Mouse (Mus musculus): Measurements from ENCODE around the gene Fancm. TPM values are rescaled to one million over a fixed set of nuclear protein-coding genes. Genes with fewer than 3 reads are reported as not detected.

The Fancm gene
- 13.4 and 14.9 TPM in 2 replicates for polyA plus RNA-seq (2016; fragmentation: Nextera tagmentation; extraction: Ambion mirVana)

- Histone ChIP-seq H3K4me3 (peak within 1 kb of the TSS; percentile 85), H3K9me3 (no peaks in the 10 kb centered on the region), H3K27me3 (ENCODE audit: poor library complexity, severe bottlenecking) (no peaks in the 10 kb centered on the region), H3K36me3 (replicated peaks) (peaks cover 40% of the 10 kb centered on the region), H3K4me1 (peaks cover 39% of the 10 kb centered on the region), H3K27ac (peak within 1 kb of the TSS; percentile 98)
- peak; percentile 87 for DNase-seq (ENCODE audit: extremely low spot score, low spot score)
- WGBS: 2% methylated on average over 39 of the region's 39 CpGs
These were observed at the start of gene Fancm for GRCm38 (mm10) chr12:65075085-65075732. Gene Fancm (plus strand): TSS chr12:65075603.

DNA sequence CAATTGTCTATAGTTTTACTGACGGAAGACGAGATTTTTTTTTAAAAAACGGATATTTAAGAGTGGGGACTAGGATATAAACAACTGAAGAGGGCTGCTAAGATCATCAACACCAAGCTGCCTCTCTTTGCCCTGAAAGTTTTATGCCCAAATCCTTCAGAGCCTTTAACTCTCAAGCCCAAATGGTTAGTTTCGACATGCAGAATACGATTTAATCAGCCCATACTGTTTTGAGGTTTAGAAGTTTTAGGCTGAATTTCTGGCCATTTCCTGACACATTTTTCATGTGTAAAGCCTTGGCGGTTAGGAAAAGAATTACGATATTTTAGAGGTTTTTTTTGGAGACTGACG is 39.6 kb upstream of the Fancm start:
- H3K27ac ChIP-seq: peak overlapping the region; percentile 96
- 51% methylated on average over 8 of the region's 8 CpGs for WGBS
- peaks cover 14% of the 10 kb centered on the region for H3K36me3 ChIP-seq (replicated peaks)
- peaks cover 22% of the 10 kb centered on the region for H3K4me1 ChIP-seq
- DNase-seq (ENCODE audit: extremely low spot score, low spot score): no peak
- H3K9me3 ChIP-seq: no peaks in the 10 kb centered on the region
- no peaks in the 10 kb centered on the region for H3K27me3 ChIP-seq (ENCODE audit: poor library complexity, severe bottlenecking)
- H3K4me3 ChIP-seq: peak overlapping the region; percentile 91

- no peaks in the 10 kb centered on the region for H3K27me3 ChIP-seq (ENCODE audit: poor library complexity, severe bottlenecking)
- peak; percentile 85 for DNase-seq (ENCODE audit: extremely low spot score, low spot score)
- WGBS: under 1% methylated on average over 65 of the region's 65 CpGs
- H3K4me1 ChIP-seq: peaks cover 22% of the 10 kb centered on the region
- H3K36me3 ChIP-seq (replicated peaks): peaks cover 17% of the 10 kb centered on the region
- H3K4me3 ChIP-seq: peak within 1 kb of the TSS; percentile 91
- H3K9me3 ChIP-seq: no peaks in the 10 kb centered on the region
- H3K27ac ChIP-seq: peak within 1 kb of the TSS; percentile 96
These were observed 39.1 kb upstream of the Fancm start, which contains the start of gene Prpf39 for GRCm38 (mm10) chr12:65036190-65036870. Gene Prpf39 (plus strand): TSS chr12:65036333.

DNA sequence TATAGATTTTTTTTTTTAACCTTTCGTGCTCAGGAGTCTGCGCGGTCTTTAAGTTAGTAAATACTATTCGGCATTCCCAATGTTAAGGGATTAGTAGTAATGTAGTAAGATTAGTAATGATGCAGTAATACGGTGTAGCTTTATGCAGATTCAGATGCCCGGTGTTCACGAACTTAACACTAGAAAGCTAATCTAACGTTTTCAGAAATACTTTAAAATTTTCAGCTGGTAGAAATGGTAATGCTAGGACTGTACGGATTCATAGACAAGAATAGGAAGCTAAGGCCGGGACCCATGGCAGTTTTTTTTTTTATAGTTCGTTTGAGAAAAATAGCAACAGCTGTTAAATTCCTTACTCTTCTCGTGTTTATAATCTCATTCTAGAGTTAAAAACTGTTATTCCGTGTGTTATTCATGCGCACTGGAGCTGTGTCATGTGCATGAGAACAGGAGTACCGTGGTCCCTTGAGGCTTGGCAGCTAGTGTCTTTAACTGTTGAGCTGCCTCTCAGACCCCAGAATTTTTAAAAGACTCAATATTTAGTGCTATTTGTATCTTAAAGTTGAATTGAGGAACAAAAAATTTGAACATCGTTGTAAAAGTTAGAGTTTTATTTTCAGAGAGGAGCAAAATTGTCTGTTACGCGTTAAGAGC is 38.4 kb upstream of the Fancm start:
- DNase-seq (ENCODE audit: extremely low spot score, low spot score): no peak
- H3K9me3 ChIP-seq: no peaks in the 10 kb centered on the region
- H3K4me3 ChIP-seq: peak overlapping the region; percentile 91
- peak overlapping the region; percentile 96 for H3K27ac ChIP-seq
- H3K36me3 ChIP-seq (replicated peaks): peaks cover 23% of the 10 kb centered on the region
- H3K27me3 ChIP-seq (ENCODE audit: poor library complexity, severe bottlenecking): no peaks in the 10 kb centered on the region
- 26% methylated on average over 18 of the region's 18 CpGs for WGBS
- H3K4me1 ChIP-seq: peaks cover 22% of the 10 kb centered on the region

- H3K36me3 ChIP-seq (replicated peaks): peaks cover 29% of the 10 kb centered on the region
- H3K9me3 ChIP-seq: no peaks in the 10 kb centered on the region
- 71% methylated on average over 4 of the region's 4 CpGs for WGBS
- no peak for DNase-seq (ENCODE audit: extremely low spot score, low spot score)
- peaks cover 22% of the 10 kb centered on the region for H3K4me1 ChIP-seq
- no peaks in the 10 kb centered on the region for H3K27me3 ChIP-seq (ENCODE audit: poor library complexity, severe bottlenecking)
- peak overlapping the region; percentile 91 for H3K4me3 ChIP-seq
- no peak overlapping the region for H3K27ac ChIP-seq
These were observed 37.9 kb upstream of the Fancm start for GRCm38 (mm10) chr12:65037546-65037937.

GRCm38 (mm10) chr12:65048799-65049198 is 26.6 kb upstream of the Fancm start:
- no peaks in the 10 kb centered on the region for H3K9me3 ChIP-seq
- no peaks in the 10 kb centered on the region for H3K27me3 ChIP-seq (ENCODE audit: poor library complexity, severe bottlenecking)
- H3K4me1 ChIP-seq: no peaks in the 10 kb centered on the region
- no peak overlapping the region for H3K27ac ChIP-seq
- no peak for DNase-seq (ENCODE audit: extremely low spot score, low spot score)
- no peak overlapping the region for H3K4me3 ChIP-seq
- peaks cover 85% of the 10 kb centered on the region for H3K36me3 ChIP-seq (replicated peaks)

- H3K27me3 ChIP-seq (ENCODE audit: poor library complexity, severe bottlenecking): no peaks in the 10 kb centered on the region
- no peaks in the 10 kb centered on the region for H3K9me3 ChIP-seq
- H3K4me1 ChIP-seq: no peaks in the 10 kb centered on the region
- no peak overlapping the region for H3K27ac ChIP-seq
- peaks cover 96% of the 10 kb centered on the region for H3K36me3 ChIP-seq (replicated peaks)
- H3K4me3 ChIP-seq: no peak overlapping the region
- DNase-seq (ENCODE audit: extremely low spot score, low spot score): no peak
- WGBS: 84% methylated on average over 2 of the region's 2 CpGs
These were observed 17.2 kb upstream of the Fancm start for GRCm38 (mm10) chr12:65058203-65058602.

- DNase-seq (ENCODE audit: extremely low spot score, low spot score): no peak
- peaks cover 98% of the 10 kb centered on the region for H3K36me3 ChIP-seq (replicated peaks)
- H3K27ac ChIP-seq: no peak overlapping the region
- H3K4me3 ChIP-seq: no peak overlapping the region
- H3K4me1 ChIP-seq: no peaks in the 10 kb centered on the region
- H3K27me3 ChIP-seq (ENCODE audit: poor library complexity, severe bottlenecking): no peaks in the 10 kb centered on the region
- H3K9me3 ChIP-seq: no peaks in the 10 kb centered on the region
These were observed 14.3 kb upstream of the Fancm start for GRCm38 (mm10) chr12:65061082-65061481.

DNA sequence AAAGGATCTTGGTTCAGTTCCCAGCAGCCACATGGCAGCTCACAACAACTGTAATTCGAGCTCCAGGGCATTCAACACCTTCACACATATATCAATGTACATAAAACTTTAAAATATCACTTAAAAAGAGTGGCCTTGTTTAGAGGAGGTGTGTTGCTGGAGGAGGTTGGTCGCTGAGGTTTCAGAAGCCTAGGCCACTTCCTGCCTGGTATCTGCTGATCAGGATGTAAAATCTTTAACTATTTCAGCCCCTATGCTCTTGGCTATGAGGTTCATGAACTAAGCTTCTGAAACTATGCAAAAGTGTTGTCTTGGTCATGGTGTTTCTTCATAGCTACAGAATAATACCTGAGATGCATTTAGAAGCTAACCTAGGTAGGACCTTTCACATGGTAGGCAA is 10.2 kb upstream of the Fancm start:
- 88% methylated on average over 2 of the region's 2 CpGs for WGBS
- Histone ChIP-seq H3K27me3 (ENCODE audit: poor library complexity, severe bottlenecking) (no peaks in the 10 kb centered on the region), H3K36me3 (replicated peaks) (peaks cover 99% of the 10 kb centered on the region), H3K4me3 (no peak overlapping the region), H3K9me3 (no peaks in the 10 kb centered on the region), H3K4me1 (no peaks in the 10 kb centered on the region), H3K27ac (no peak overlapping the region)
- no peak for DNase-seq (ENCODE audit: extremely low spot score, low spot score)

- Histone ChIP-seq H3K36me3 (replicated peaks) (peaks cover 95% of the 10 kb centered on the region), H3K27ac (no peak overlapping the region), H3K9me3 (no peaks in the 10 kb centered on the region), H3K27me3 (ENCODE audit: poor library complexity, severe bottlenecking) (no peaks in the 10 kb centered on the region), H3K4me1 (no peaks in the 10 kb centered on the region), H3K4me3 (no peak overlapping the region)
- 81% methylated on average over 3 of the region's 3 CpGs for WGBS
- DNase-seq (ENCODE audit: extremely low spot score, low spot score): no peak
These were observed 9.2 kb upstream of the Fancm start for GRCm38 (mm10) chr12:65066234-65066633.

- Histone ChIP-seq H3K4me1 (peaks cover 13% of the 10 kb centered on the region), H3K9me3 (no peaks in the 10 kb centered on the region), H3K27ac (no peak overlapping the region), H3K27me3 (ENCODE audit: poor library complexity, severe bottlenecking) (no peaks in the 10 kb centered on the region), H3K4me3 (no peak overlapping the region), H3K36me3 (replicated peaks) (peaks cover 82% of the 10 kb centered on the region)
- WGBS: 92% methylated on average over 4 of the region's 4 CpGs
- no peak for DNase-seq (ENCODE audit: extremely low spot score, low spot score)
These were observed 7.0 kb upstream of the Fancm start for GRCm38 (mm10) chr12:65068409-65068808.

- peaks cover 39% of the 10 kb centered on the region for H3K4me1 ChIP-seq
- 4% methylated on average over 21 of the region's 21 CpGs for WGBS
These were observed 2.3 kb upstream of the Fancm start for GRCm38 (mm10) chr12:65072911-65073610.

More at GRCm38 (mm10) chr12:65072911-65073610, 2.3 kb upstream of the Fancm start:
- no peaks in the 10 kb centered on the region for H3K9me3 ChIP-seq
- H3K27ac ChIP-seq: peak overlapping the region; percentile 98
- H3K4me3 ChIP-seq: peak overlapping the region; percentile 85
- H3K27me3 ChIP-seq (ENCODE audit: poor library complexity, severe bottlenecking): no peaks in the 10 kb centered on the region
- H3K36me3 ChIP-seq (replicated peaks): peaks cover 41% of the 10 kb centered on the region
- DNase-seq (ENCODE audit: extremely low spot score, low spot score): no peak

Measured in forebrain, embryonic 10.5 days (tissue).